Mouse (Mus musculus): ENCODE results near the gene Hspa2. TPM values are rescaled to one million over a fixed set of nuclear protein-coding genes. Genes with fewer than 3 reads are reported as not detected.
A peak's percentile ranks its signal among the peaks of the same experiment; 100 is the strongest.

The Hspa2 gene
- polyA plus RNA-seq, 1 experiment from 2014 or later = 11.9 TPM

DNA sequence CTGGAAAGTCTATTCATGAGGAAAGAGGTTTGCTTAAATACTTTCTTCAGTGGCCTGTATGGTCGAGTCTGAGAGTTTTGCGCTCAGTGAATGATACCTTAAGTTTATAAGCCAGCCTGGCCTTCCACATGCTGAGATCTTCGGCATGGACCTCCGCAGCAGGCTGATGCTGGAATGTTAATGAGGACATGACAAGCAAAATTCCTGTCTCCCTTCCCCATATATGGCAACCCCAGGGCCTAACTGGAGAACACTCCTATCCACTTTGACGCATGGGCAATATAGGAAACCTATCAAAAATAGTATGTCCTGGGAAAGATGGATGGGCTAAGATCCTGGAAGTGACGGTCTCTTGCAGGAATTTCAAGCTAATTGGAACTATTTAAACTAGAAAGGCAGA lies 44.2 kb downstream of the Hspa2 start:
- no peak overlapping the region for H3K9ac ChIP-seq
- H3K4me2 ChIP-seq (replicated peaks) = no peak overlapping the region
- no peaks in the 10 kb centered on the region for H3K9me3 ChIP-seq
- no peaks in the 10 kb centered on the region for H3K4me1 ChIP-seq (replicated peaks)
- H3K4me3 ChIP-seq (replicated peaks) = no peak overlapping the region
- 52% methylated on average over 6 of the region's 6 CpGs for WGBS
- no peak for ATAC-seq
- H3K36me3 ChIP-seq = no peaks in the 10 kb centered on the region
- H3K27ac ChIP-seq = peak overlapping the region; percentile 66
- no peaks in the 10 kb centered on the region for H3K27me3 ChIP-seq (replicated peaks)

GRCm38 (mm10) chr12:76452203-76452602 lies 48.2 kb downstream of the Hspa2 start:
- ATAC-seq = no peak
- 41% methylated on average over 2 of the region's 2 CpGs for WGBS
- Histone ChIP-seq H3K4me2 (replicated peaks) (no peak overlapping the region), H3K9me3 (no peaks in the 10 kb centered on the region), H3K27ac (no peak overlapping the region), H3K4me3 (replicated peaks) (no peak overlapping the region), H3K36me3 (no peaks in the 10 kb centered on the region), H3K9ac (no peak overlapping the region), H3K27me3 (replicated peaks) (no peaks in the 10 kb centered on the region), H3K4me1 (replicated peaks) (no peaks in the 10 kb centered on the region)

Other genes starting within 250 kb of the Hspa2 start
- gene Esr2, start 226.9 kb upstream of the Hspa2 start, polyA plus RNA-seq (2015; fragmentation: Nextera tagmentation; extraction: Ambion mirVana) = 0.05 and 0.06 TPM in 2 replicates
- not detected in 2 replicates for gene Tex21, start 157.4 kb upstream of the Hspa2 start, polyA plus RNA-seq (2015; fragmentation: Nextera tagmentation; extraction: Ambion mirVana)
- gene Mthfd1, start 148.9 kb upstream of the Hspa2 start, polyA plus RNA-seq (2015; fragmentation: Nextera tagmentation; extraction: Ambion mirVana) = 102 TPM in 2 replicates
- 2.7 and 3.3 TPM in 2 replicates for gene Akap5, start 79.3 kb upstream of the Hspa2 start, polyA plus RNA-seq (2015; fragmentation: Nextera tagmentation; extraction: Ambion mirVana)
- gene Zbtb25, start 34.6 kb upstream of the Hspa2 start, polyA plus RNA-seq (2015; fragmentation: Nextera tagmentation; extraction: Ambion mirVana) = 11.7 and 12.4 TPM in 2 replicates
- 6.7 and 7.6 TPM in 2 replicates for gene Zbtb1, start 33.9 kb upstream of the Hspa2 start, polyA plus RNA-seq (2015; fragmentation: Nextera tagmentation; extraction: Ambion mirVana)
- gene Ppp1r36, start 13.4 kb downstream of the Hspa2 start, polyA plus RNA-seq (2015; fragmentation: Nextera tagmentation; extraction: Ambion mirVana) = 1.1 and 1.5 TPM in 2 replicates
- 9.5 and 11.2 TPM in 2 replicates for gene Plekhg3, start 126.7 kb downstream of the Hspa2 start, polyA plus RNA-seq (2015; fragmentation: Nextera tagmentation; extraction: Ambion mirVana)

All from intestine, embryonic 15.5 days (tissue).